Mouse (Mus musculus) cerebellum, adult 2 months (tissue): ENCODE data around the gene Opa3. TPM values are rescaled to one million over a fixed set of nuclear protein-coding genes. Genes with fewer than 3 reads are reported as not detected.

Experiments used
- DNase-seq, 2 experiments: peaks; one replicate each; pipeline ENCODE4 v3.0.0; 2021
- H3K27ac ChIP-seq: fragments of 200-500 bp; 2 replicates; pipeline ENCODE4 v1.5.1; 2012; ENCODE audit warnings: low read length, control low read depth, inconsistent platforms; ENCODE audit not compliant: insufficient read depth
- H3K27me3 ChIP-seq: fragments of 200-500 bp; 2 replicates; pipeline ENCODE4 v1.6.1; 2012; ENCODE audit warnings: inconsistent platforms, mild to moderate bottlenecking, low read length, moderate library complexity; ENCODE audit not compliant: control insufficient read depth, insufficient read depth
- H3K4me1 ChIP-seq: fragments of 200-500 bp; 2 replicates; pipeline ENCODE4 v1.6.1; 2011; ENCODE audit warnings: low read length; ENCODE audit not compliant: control insufficient read depth, insufficient read depth
- H3K4me3 ChIP-seq: fragments of 200-500 bp; replicated peaks from 2 replicates; pipeline ENCODE3; 2011; ENCODE audit warnings: mild to moderate bottlenecking, low read depth, low read length, control low read depth; ENCODE audit not compliant: insufficient read depth
- CTCF ChIP-seq: fragments of 200-500 bp; IDR thresholded peaks from 2 replicates; pipeline ENCODE4 v1.5.1; 2011; ENCODE audit warnings: low read depth, mild to moderate bottlenecking, control low read depth, low read length, moderate library complexity, borderline replicate concordance; ENCODE audit not compliant: insufficient read depth
- POLR2A ChIP-seq: fragments of 200-500 bp; IDR thresholded peaks from 2 replicates; pipeline ENCODE4 v1.6.1; 2011; ENCODE audit warnings: low read length, control low read depth, borderline replicate concordance; ENCODE audit not compliant: insufficient read depth
- WGBS: fragments of 180-500 bp; shearing (Covaris S2); methylation state at CpG from one replicate; pipeline ENCODE4 v1.1.7; 2018; 5-methylcytosine and 5-hydroxymethylcytosine counted together
- polyA plus RNA-seq: library from polyadenylated mRNA; depleted of rRNA; stranded (reverse); fragments of >200 nt; gene quantifications from 2 replicates; pipeline ENCODE4 v1.2.3, GENCODE M21; 2012; rRNA removed

Opa3 gene
- polyA plus RNA-seq = 39.1 and 40.1 TPM in 2 replicates

DNA sequence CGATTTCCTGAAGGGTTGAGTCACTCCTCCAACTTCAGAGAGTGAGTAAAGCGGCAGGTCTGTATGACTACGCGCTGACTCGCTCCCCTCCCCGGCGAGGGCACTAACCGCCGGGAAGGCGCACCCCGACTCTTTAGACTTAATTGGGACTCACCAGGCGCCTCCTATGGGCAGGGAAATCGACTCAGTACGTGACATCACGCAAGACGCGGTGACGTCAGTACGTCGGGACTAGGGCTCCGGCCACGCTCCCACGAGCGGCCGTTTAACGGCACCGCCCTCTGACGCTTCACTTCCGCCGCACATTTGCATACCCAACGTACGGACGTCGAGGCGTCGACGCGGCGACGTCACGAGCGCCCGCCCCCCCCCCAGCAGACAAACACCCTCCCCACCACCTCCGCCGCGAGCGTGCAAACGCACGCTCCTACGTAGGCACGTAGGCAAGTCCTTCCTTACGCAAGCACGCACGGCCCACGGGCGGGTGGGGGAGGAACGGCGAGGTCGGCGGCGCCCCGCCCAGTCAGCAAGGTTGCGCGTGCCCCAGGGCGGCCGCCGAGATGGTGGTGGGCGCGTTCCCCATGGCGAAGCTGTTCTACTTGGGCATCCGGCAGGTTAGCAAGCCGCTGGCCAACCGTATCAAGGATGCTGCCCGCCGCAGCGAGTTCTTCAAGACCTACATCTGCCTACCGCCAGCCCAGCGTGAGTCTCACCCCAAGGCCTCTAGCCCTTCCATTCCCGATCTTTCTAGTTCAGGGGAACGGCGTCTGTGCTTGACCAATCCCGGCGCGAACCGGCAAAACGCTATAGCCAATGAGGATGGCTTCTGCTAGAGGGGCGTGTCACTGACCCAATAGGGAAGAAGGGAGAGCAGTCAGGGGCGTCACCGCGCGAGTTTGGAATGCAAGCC lies at the start of gene Opa3:
TSS of gene Opa3 (plus strand) at position 452 of the 910 bp plus-strand sequence.
- Histone ChIP-seq H3K4me3 (peak within 1 kb of the TSS; percentile 99), H3K4me1 (peaks cover 6% of the 10 kb centered on the region; the same call in 1 of the 2 replicates), H3K27ac (peak within 1 kb of the TSS; percentile 98), H3K27me3 (no peaks in the 10 kb centered on the region)
- TF ChIP-seq CTCF (peak; percentile 49; the same call in 1 of the 2 replicates), POLR2A (peak; percentile 87)
- WGBS = under 1% methylated on average over 91 of the region's 91 CpGs
- peak; percentile 99 to 100 for DNase-seq

GRCm38 (mm10) chr7:19178443-19179092 lies 49.6 kb upstream of the Opa3 start:
- Histone ChIP-seq H3K27me3 (no peaks in the 10 kb centered on the region), H3K4me1 (no peaks in the 10 kb centered on the region), H3K27ac (no peak overlapping the region), H3K4me3 (peak overlapping the region; percentile 97)
- TF ChIP-seq CTCF = peak; percentile 82
- no peak for TF ChIP-seq POLR2A
- 8% methylated on average over 27 of the region's 27 CpGs for WGBS
- peak; percentile 77 to 89 for DNase-seq

DNA sequence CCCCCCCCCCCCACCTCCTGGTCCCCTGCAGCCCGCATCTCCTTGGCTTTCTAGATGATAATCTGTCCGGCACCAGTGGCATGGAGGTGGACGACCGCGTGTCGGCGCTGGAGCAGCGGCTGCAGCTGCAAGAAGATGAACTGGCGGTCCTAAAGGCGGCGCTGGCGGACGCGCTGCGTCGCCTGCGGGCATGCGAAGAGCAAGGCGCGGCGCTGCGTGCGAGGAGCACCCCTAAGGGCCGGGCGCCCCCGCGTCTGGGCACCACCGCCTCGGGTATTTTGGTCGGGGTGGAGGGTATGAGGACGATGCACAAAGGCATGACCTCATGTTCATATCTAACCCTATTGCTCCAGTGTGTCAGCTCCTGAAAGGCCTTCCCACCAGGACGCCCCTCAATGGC lies 49.0 kb upstream of the Opa3 start:
- Histone ChIP-seq H3K27ac (no peak overlapping the region), H3K4me1 (no peaks in the 10 kb centered on the region; the same call in 1 of the 2 replicates), H3K27me3 (no peaks in the 10 kb centered on the region), H3K4me3 (peak overlapping the region; percentile 2)
- TF ChIP-seq CTCF (peak; percentile 31; the same call in 1 of the 2 replicates), POLR2A (no peak)
- peak; percentile 56 to 61 for DNase-seq
- 6% methylated on average over 23 of the region's 32 CpGs for WGBS

DNA sequence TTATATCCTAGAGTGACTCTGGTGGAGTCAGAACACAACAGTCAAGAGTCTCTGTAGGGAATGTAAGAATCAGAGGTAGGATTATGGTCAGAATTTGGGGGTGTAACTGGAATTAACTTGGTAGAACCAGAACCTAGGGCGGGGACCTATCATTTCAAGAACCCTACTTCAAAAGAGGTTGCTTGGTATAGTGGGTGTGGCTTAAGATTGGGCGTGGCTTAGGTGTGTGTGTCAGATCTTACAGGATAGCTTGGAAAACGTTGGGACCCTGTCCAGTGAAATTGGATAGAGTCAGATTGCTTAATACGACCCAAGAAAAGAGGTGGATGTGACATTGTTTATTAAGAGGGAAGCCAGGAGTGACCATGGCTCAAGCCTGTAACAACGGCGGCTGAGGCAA lies 48.2 kb upstream of the Opa3 start:
- peaks cover 3% of the 10 kb centered on the region for H3K4me1 ChIP-seq
- TF ChIP-seq CTCF (no peak), POLR2A (no peak)
- no peak overlapping the region for H3K27ac ChIP-seq
- H3K4me3 ChIP-seq = no peak overlapping the region
- H3K27me3 ChIP-seq = no peaks in the 10 kb centered on the region
- 68% methylated on average over 6 of the region's 6 CpGs for WGBS
- no peak for DNase-seq

DNA sequence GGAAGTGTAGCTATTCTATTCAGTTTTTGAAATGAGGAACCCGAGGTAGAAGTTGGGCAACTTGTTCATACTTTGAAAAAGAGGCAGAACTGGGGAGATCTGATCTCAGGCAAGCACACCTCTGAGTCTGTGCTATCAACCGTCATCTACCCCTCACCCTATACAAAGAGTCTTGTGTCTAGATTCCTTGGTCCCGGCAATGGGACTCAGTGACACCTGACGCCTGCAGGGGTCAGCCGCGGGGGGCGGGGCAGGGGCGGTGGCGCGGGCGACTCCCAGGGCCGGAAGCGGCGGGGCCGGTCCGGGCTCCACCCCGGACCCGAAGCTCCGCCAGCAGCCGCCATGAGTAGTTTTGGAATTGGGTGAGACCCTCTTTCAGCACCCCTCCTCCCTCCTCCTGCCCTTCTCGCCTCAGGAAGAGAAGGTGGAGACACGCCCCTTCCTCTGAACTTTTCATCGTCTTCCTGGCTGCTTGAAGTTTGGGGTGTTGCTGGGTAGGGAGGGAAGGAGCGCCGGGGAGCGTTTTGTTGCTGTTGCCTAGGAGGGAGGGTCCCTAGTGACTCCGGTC lies 47.2 kb upstream of the Opa3 start:
- Histone ChIP-seq H3K27ac (no peak overlapping the region), H3K27me3 (no peaks in the 10 kb centered on the region), H3K4me3 (no peak overlapping the region), H3K4me1 (peaks cover 3% of the 10 kb centered on the region)
- no peak for DNase-seq
- 33% methylated on average over 27 of the region's 27 CpGs for WGBS
- TF ChIP-seq POLR2A = no peak
- TF ChIP-seq CTCF = no peak

DNA sequence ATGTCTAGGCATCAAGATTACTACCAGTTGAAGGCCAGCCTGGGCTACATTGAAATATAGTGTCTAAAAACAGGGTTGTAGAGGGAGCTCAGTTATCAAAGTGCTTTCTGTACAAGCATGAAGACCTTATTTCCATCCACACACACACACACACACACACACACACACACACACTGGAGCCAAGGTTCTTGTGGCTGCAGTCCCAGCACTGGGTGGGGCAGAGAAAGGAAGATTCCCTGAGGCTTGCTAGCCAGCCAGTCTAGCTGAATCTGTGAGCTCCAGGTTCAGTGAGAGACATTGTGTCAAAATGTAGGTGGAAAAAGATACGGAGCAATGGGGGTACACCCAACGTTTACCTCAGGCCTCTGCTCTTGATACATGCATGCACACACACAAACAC lies 43.9 kb upstream of the Opa3 start:
- Histone ChIP-seq H3K27ac (no peak overlapping the region), H3K27me3 (no peaks in the 10 kb centered on the region), H3K4me3 (no peak overlapping the region), H3K4me1 (peaks cover 3% of the 10 kb centered on the region)
- no peak for DNase-seq
- 43% methylated on average over 2 of the region's 2 CpGs for WGBS
- no peak for TF ChIP-seq CTCF

- TF ChIP-seq CTCF (no peak), POLR2A (no peak)
- H3K4me3 ChIP-seq = no peak overlapping the region
- no peaks in the 10 kb centered on the region for H3K27me3 ChIP-seq
- H3K27ac ChIP-seq = peak overlapping the region; percentile 5; the same call in 1 of the 2 replicates
- DNase-seq = peak in 1 of 2 experiments; percentile 28
- peaks cover 3% of the 10 kb centered on the region for H3K4me1 ChIP-seq
- 21% methylated on average over 6 of the region's 6 CpGs for WGBS
Measured at GRCm38 (mm10) chr7:19184758-19185157, 43.4 kb upstream of the Opa3 start.

- 97% methylated on average over 4 of the region's 4 CpGs for WGBS
- TF ChIP-seq CTCF (no peak), POLR2A (no peak)
Measured at GRCm38 (mm10) chr7:19194676-19195075, 33.5 kb upstream of the Opa3 start.

More at GRCm38 (mm10) chr7:19194676-19195075, 33.5 kb upstream of the Opa3 start:
- H3K27me3 ChIP-seq = no peaks in the 10 kb centered on the region
- no peak for DNase-seq
- H3K27ac ChIP-seq = no peak overlapping the region
- no peak overlapping the region for H3K4me3 ChIP-seq
- no peaks in the 10 kb centered on the region for H3K4me1 ChIP-seq
